Mouse (Mus musculus) mesoderm, embryonic 11.5 days (tissue): ENCODE data around the gene Upk3a.

Source experiments
- DNase-seq: peaks from one replicate; pipeline ENCODE4 v3.0.0-alpha.2; 2012; ENCODE audit warnings: low read depth, low spot score

The Upk3a gene

GRCm38 (mm10) chr15:85016951-85017664 is at the start of gene Upk3a:
Upk3a (plus strand) TSS chr15:85017141.
- no peak for DNase-seq

GRCm38 (mm10) chr15:84968534-84968933 is 48.4 kb upstream of the Upk3a start:
- DNase-seq = no peak

DNA sequence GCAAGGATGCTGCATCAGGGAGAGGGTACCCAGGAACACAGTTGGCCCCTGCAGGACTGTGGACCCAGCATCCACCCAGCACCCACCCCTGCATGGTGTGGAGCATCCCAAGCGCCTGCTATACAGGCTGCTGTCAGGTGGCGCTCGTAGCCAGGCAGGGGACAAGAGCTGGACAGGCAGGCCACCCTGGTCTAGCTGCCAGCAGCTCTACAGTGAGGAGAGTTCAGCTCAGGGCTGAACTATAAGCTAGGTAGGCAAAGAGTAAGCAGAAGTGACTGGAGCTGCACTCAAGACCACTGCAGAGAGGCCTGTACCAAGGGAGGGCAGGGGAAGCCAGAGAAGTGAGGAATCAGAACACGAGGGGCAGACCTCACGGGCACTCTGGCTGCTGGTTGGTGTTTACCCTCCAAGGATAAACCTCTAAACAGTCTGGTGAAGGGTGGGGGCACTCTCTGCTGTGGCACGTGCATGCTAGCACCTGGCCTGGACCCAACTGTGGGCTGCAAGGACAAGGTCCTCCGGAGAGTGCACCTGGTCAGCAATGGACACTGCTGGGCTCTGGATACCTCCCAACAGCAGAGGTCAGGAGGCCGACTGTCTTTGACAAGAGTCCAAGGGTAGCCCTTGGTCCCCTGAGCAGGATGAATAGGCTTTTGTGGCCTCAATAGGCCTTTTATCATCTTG is 43.9 kb upstream of the Upk3a start:
- no peak for DNase-seq

DNA sequence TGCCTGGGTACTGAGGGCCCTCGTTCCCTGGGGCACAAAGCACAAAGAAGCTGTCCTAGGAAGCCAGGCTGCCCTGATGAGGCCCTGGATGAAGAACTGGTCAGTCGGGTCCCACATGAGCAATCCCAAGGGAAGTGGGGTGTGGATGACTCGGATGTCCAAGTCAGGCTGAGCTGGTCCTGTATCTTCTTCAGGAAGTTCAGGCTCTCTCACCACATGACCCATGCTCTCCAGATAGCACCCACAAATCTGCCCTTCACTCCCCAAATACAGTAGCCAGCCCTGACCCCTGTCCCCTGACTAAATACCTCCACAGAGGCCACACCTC is 43.4 kb upstream of the Upk3a start:
- DNase-seq = peak; percentile 47

- peak; percentile 30 for DNase-seq
These were observed 41.2 kb upstream of the Upk3a start for GRCm38 (mm10) chr15:84975729-84976128.

DNA sequence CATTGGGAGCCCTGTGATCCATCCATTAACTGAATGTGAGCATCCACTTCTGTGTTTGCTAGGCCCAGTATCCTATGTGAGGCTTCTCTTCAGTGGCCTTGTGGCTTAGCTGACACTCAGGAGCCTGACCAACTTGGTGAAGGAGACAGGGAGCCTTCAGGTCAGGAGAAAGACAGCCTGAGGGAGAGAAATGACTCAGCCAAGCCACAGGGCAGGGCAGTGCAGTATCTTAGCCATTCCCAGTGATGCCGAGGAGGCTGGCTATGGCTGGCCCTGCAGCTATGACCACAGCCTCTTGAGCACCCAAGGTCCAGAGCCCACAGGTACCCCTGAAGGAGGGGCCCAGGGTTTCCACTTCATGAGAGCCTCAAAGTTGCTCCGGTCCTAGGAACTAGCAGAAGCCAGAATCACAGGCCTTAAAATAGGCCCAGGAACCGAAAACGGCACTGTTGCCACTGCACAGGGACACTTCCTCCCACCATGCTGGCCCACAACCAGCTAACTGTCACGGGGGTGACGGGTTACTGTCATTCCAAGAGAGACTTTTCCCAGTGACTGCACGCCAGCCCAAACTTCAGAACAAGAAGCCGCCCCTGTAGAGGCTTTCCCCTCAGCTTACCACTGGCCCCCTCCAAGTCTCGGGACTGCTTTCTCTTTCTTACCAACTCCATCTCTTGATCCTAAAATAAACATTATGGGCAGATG is 35.2 kb upstream of the Upk3a start:
- no peak for DNase-seq

DNA sequence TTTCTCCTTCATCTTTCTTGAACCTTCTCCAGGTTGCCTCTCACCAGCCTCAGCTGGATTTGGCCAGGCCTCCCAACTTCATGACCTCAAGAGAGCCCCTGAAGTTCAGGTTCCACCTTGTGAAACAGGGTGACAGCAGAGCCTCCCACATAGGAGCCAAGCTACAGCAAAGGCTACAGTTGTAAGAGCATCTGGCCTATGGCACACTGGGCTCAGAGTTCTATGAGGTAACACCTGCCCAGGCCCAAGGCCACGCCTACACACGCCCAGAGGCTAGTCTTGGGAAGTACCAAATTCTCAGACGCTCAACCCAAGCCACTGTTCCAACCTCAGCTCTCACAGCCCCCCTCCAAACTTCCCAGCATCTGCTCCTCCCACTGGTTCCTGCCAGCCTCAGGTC is 34.1 kb upstream of the Upk3a start:
- DNase-seq = no peak

GRCm38 (mm10) chr15:84983721-84984120 is 33.2 kb upstream of the Upk3a start:
- no peak for DNase-seq

- no peak for DNase-seq
These were observed 31.3 kb upstream of the Upk3a start for GRCm38 (mm10) chr15:84985516-84986160.

- DNase-seq = no peak
These were observed 30.5 kb upstream of the Upk3a start for GRCm38 (mm10) chr15:84986171-84987019.

GRCm38 (mm10) chr15:84987020-84987815 is 29.7 kb upstream of the Upk3a start:
- DNase-seq = peak; percentile 42

- peak; percentile 98 for DNase-seq
These were observed 28.8 kb upstream of the Upk3a start, which contains the start of gene 5031439G07Rik for GRCm38 (mm10) chr15:84987874-84988825. 5031439G07Rik (minus strand) TSS chr15:84988551.

DNA sequence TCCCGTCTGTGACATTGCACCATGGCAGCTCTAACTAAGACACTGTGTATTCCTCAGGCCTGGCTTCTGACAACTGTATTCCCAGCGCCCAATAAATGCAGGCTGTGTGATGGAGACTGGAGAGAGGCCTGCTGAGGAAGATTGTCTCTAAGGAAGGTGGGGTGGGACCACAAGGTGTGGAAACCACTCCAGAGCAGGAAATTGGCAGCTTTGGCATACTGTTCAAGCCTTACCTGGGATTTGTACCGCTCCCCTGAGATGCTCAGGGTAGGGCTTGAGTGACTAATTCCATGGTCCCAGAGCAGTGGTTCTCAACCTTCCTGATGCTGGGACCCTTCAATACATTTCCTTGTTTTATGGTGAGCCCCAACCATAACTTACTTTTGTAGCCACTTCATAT is 27.8 kb upstream of the Upk3a start:
- no peak for DNase-seq

DNA sequence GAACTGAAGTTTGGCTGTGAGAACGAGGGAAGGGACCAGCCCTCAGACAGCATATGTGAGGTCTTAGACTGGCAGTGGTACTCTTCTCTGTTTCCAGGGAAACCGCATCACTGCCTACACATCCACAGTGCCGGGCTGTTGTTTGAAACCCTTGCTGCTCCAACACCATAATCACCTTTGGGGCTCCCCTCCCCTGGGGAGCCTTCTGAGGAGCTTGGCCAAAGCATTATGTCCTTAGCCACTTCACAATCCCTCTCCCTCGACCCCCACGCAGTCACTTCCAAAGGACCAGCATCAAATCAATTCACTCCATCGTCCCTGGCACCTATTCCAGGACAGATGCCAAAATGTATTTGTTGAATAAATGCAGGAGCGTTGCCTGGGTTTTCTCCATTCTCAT is 27.2 kb upstream of the Upk3a start:
- DNase-seq = no peak

DNA sequence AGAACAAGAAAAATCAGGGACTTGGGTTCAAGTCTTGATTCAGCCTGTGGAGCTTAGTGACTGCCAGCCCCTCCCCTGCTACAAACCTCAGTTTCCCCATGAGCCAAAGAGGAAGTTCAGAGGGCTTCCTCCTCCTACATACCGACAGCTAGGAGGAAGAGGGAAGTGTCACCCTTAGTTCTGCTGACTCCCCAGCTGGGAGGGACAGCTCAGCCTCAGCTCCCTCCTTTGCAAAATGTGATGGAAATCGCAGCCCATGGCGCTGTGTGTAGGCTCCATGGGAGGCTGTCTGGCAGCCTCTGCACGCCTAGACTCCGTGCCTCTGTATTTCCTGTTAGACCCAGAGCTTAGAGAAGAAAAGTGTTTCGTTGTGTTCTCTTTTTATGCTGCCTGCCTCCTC is 22.4 kb upstream of the Upk3a start:
- no peak for DNase-seq

DNA sequence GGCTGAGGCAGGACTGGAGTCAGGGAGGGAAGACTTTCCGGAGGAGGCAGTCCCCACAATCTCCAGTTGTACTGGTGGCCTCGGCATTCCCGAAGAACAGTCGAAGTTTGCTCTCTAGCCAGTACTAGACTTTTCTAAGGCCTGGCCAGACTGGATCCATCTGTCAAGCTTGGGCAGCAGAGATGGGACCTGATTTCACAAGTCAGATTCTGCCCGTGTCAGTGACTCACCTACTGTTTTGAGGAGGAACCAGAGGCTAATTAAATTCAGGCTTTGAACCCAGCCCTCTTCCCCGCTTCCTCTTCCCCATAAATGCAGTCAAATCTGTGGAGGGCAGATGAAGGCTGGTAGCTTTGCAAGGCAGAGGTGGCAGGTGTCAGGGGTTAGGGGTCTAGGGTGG is 21.9 kb upstream of the Upk3a start:
- no peak for DNase-seq

DNA sequence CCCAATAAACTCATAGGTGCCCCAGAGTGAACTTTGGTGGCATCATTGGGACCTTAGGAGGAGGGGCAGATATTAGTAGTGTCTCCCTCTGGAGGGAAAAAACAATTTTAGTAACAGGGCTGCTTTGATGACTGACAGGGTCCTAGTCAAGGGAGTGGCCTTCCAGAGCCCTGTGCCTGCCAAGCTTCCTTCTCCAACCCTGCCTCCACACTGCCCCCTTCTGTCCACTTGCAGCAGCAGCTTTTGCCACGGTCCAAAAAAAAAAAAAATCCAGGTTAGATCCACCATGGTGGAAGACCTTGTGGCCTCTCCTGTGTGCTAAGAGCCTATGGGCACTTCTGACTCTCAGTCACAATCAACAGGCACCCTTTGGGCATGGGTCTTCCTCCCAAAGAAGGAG is 21.0 kb upstream of the Upk3a start:
- no peak for DNase-seq

- no peak for DNase-seq
These were observed 19.0 kb upstream of the Upk3a start for GRCm38 (mm10) chr15:84997768-84998454.

GRCm38 (mm10) chr15:84999911-85000310 is 17.0 kb upstream of the Upk3a start:
- no peak for DNase-seq
